Mouse (Mus musculus) ovary, adult 18-20 months (tissue): ENCODE data around the gene Ppp2r2c.

Experiments used
- DNase-seq: peaks from one replicate; pipeline ENCODE4 v3.0.0; 2022; ENCODE audit warnings: low spot score, mixed read lengths

Gene Ppp2r2c

GRCm38 (mm10) chr5:36988124-36988780 is 119.9 kb downstream of the Ppp2r2c start:
- DNase-seq = no peak

DNA sequence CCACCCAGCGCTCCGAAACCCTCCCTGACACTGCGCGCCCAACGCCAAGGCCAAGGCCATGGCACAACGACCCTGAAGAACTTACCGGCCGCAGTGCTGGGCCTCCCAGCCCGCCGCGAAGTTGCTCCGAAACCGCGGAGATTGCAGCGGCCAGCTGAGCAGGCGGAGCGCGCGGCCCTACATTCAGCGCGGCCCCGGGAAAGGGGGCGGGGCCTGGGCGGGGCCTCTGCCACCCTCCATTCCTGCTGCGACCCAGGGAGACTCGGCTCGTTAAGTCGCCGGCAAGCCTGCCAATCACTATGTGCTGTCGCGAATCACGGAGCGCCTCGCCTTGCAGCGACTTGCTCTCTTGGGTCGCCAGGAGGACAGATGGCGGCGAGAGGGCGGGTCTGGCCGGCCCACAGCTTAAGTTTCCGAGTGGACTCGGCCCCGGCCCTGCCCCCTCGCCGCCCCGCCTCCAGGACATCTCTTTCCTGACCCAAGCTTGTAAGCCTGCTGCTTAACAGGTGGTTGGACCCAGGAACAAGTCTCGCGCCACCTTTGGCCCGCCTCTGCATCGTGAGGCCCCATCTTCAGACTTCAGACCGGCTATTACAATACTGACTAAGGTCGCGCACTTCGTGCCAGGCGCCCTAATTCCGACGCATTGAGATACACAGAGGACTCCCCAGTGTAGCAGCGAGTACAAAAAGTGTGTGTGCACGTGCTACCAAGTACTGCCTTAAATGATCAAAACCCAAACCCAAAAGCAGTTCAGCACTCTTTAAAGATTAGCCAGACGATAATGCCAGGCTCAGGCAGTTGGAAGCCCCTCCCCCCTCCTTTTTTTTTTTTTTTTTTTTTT is 120.7 kb downstream of the Ppp2r2c start, which contains the start of gene Wfs1:
Gene Wfs1 (minus strand): TSS at position 425 of the 844 bp plus-strand sequence.
- peak; percentile 99 for DNase-seq

DNA sequence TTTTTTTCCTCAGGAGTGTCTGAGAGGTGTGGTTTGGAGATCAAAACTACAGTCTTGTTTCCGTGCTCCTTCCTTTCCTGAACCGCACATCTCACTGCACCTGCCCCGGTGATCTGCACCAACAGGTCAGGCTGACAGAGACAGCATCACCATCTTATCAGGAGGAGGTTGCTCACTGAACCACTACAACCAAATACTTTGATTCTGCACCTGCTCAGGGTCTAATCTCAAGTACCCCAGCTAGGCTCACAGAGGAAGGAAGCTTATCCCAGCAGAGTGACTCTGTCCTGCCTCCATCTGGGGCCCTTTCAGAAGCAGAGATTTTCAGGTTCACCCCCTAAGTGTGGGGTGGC is 121.3 kb downstream of the Ppp2r2c start:
- DNase-seq = no peak

GRCm38 (mm10) chr5:36990196-36990595 is 121.9 kb downstream of the Ppp2r2c start:
- DNase-seq = no peak

GRCm38 (mm10) chr5:36990631-36991350 is 122.5 kb downstream of the Ppp2r2c start:
- no peak for DNase-seq

DNA sequence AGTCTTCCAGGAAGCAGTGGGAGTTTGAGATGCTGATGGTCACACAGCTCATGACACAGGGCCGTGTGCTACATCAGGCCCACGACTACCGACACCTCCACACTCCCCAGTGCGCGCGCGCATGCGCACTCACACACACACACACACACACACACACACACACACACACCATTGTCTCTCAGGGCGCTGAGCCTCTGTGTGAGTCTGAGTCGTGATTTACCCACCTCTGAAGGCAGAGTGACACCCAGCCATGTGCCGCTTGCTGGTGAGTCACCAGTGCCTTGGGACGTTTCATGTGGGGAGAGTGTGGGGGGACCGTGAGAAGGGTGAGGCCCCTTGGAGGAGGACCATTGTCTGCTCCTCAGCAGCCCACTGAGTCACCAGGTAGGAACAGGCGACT is 128.1 kb downstream of the Ppp2r2c start:
- DNase-seq = no peak

GRCm38 (mm10) chr5:36997996-36998395 is 129.7 kb downstream of the Ppp2r2c start:
- DNase-seq = no peak

GRCm38 (mm10) chr5:37001002-37001401 is 132.7 kb downstream of the Ppp2r2c start:
- DNase-seq = no peak

- DNase-seq = no peak
Observed at GRCm38 (mm10) chr5:37002001-37002400, 133.7 kb downstream of the Ppp2r2c start.
